Comparison of ENCODE assay signal across 17 mouse cellular contexts in genomic region chr10:83660605-83661004, GRCm38 (mm10). TPM values are rescaled to one million over a fixed set of nuclear protein-coding genes. Genes with fewer than 3 reads are reported as not detected.
DNase-seq lines count a peak whose midpoint lies in the region; ATAC-seq and TF ChIP-seq lines count a peak whose summit lies in the region.
"Had no signal": no experiment of that assay in that cellular context is flagged by ENCODE, and none has a peak within 500 bp of the region (broad histone marks: within the 10 kb centered on the region; RNA-seq: fewer than 3 reads in every experiment).

No protein-coding gene starts in this region.

- DNase-seq in cerebellum, adult 2 months, result no peak
- DNase-seq in cerebellum, adult 18-20 months, result no peak
- no peak for DNase-seq in kidney, adult 2 months
- DNase-seq in lung, adult 2 months, result no peak
- DNase-seq in lung, adult 18-20 months, result no peak
- no peak for DNase-seq in brain, embryonic 14.5 days (ENCODE audit: low read depth)
- no peak for DNase-seq in spleen, adult 12 weeks (ENCODE audit: low spot score)
- DNase-seq: cerebellum, postnatal 14 days; left cerebral cortex, postnatal 4 days; retina, postnatal 1 day had no signal

- no peak for ATAC-seq in kidney, embryonic 14.5 days (ENCODE audit: low FRiP score, low TSS enrichment)
- ATAC-seq: forebrain, embryonic 14.5 days; inflammation-experienced regulatory T-cells, adult 6 months; midbrain, embryonic 13.5 days had no signal

- H3K4me2 ChIP-seq in kidney, embryonic 14.5 days (replicated peaks; ENCODE audit: low read depth, low read length), result no peak overlapping the region
- H3K4me2 ChIP-seq: heart, embryonic 15.5 days; liver, embryonic 15.5 days; midbrain, embryonic 13.5 days had no signal

- H3K27ac ChIP-seq in cerebellum, adult 2 months (ENCODE audit: insufficient read depth, low read length), result no peak overlapping the region
- H3K27ac ChIP-seq in kidney, adult 2 months (ENCODE audit: insufficient read depth, low read depth, low read length), result no peak overlapping the region
- H3K27ac ChIP-seq in kidney, embryonic 14.5 days (ENCODE audit: low read depth, low read length), result no peak overlapping the region
- H3K27ac ChIP-seq: heart, embryonic 15.5 days; liver, embryonic 15.5 days; midbrain, embryonic 13.5 days had no signal

- no peak overlapping the region for H3K4me3 ChIP-seq in cerebellum, adult 2 months (replicated peaks; ENCODE audit: insufficient read depth, low read depth, low read length)
- H3K4me3 ChIP-seq in kidney, adult 2 months (ENCODE audit: insufficient read depth, low read depth, low read length), result no peak overlapping the region
- H3K4me3 ChIP-seq in kidney, embryonic 14.5 days (ENCODE audit: low read length), result no peak overlapping the region
- H3K4me3 ChIP-seq in lung, adult 2 months (replicated peaks; ENCODE audit: extremely low read depth, low read depth, low read length), result no peak overlapping the region
- H3K4me3 ChIP-seq: erythroblast, embryonic 14.5 days; heart, embryonic 15.5 days; liver, embryonic 15.5 days; midbrain, embryonic 13.5 days had no signal

- peak; percentile 24; the same call in 1 of the 2 replicates for TF ChIP-seq CTCF in cerebellum, adult 2 months (IDR thresholded peaks at IDR 0.05; ENCODE audit: borderline replicate concordance, insufficient read depth, low read depth, low read length)
- peak; percentile 24; the same call in 1 of the 2 replicates for TF ChIP-seq CTCF in kidney, adult 2 months (conservative IDR thresholded peaks at IDR 0.05; ENCODE audit: insufficient read depth, insufficient read length, low read depth, low read length)
- TF ChIP-seq CTCF in lung, adult 2 months (IDR thresholded peaks at IDR 0.05; ENCODE audit: insufficient read depth, low read length), result 0 out of 2 replicates have a peak, but pooled peaks have one; percentile 15
- peak; percentile 10; the same call in 1 of the 2 replicates for TF ChIP-seq CTCF in brain, embryonic 14.5 days (IDR thresholded peaks at IDR 0.05; ENCODE audit: borderline replicate concordance, extremely low read depth, insufficient read depth, insufficient read length)

- H3K36me3 ChIP-seq in kidney, adult 2 months (ENCODE audit: control insufficient read depth, insufficient read depth, low read length), result no peaks in the 10 kb centered on the region
- no peaks in the 10 kb centered on the region for H3K36me3 ChIP-seq in kidney, embryonic 14.5 days (ENCODE audit: control insufficient read depth, insufficient read depth, low read length)
- H3K36me3 ChIP-seq: heart, embryonic 15.5 days; liver, embryonic 15.5 days; midbrain, embryonic 13.5 days had no signal

- no peaks in the 10 kb centered on the region for H3K9me3 ChIP-seq in kidney, embryonic 14.5 days (ENCODE audit: control insufficient read depth, low read length)
- H3K9me3 ChIP-seq: heart, embryonic 15.5 days; liver, embryonic 15.5 days; midbrain, embryonic 13.5 days had no signal

- no peak overlapping the region for H3K9ac ChIP-seq in kidney, embryonic 14.5 days (ENCODE audit: low read depth, low read length)
- H3K9ac ChIP-seq: heart, embryonic 15.5 days; liver, embryonic 15.5 days; midbrain, embryonic 13.5 days had no signal

- no peak for TF ChIP-seq POLR2A in cerebellum, adult 2 months (IDR thresholded peaks at IDR 0.05; ENCODE audit: borderline replicate concordance, insufficient read depth, low read length)
- no peak for TF ChIP-seq POLR2A in kidney, adult 2 months (IDR thresholded peaks at IDR 0.05; ENCODE audit: low read depth, low read length)
- no peak for TF ChIP-seq POLR2A in lung, adult 2 months (IDR thresholded peaks at IDR 0.05; ENCODE audit: borderline replicate concordance, extremely low read depth, low read depth, low read length)
- TF ChIP-seq POLR2A in brain, embryonic 14.5 days (IDR thresholded peaks at IDR 0.05; ENCODE audit: borderline replicate concordance, extremely low read depth, insufficient read depth, insufficient read length, poor library complexity, severe bottlenecking), result no peak

- H3K27me3 ChIP-seq in cerebellum, adult 2 months (ENCODE audit: control insufficient read depth, insufficient read depth, low read length), result no peaks in the 10 kb centered on the region
- no peaks in the 10 kb centered on the region for H3K27me3 ChIP-seq in kidney, adult 2 months (replicated peaks; ENCODE audit: control insufficient read depth, insufficient read depth, low read length)
- no peaks in the 10 kb centered on the region for H3K27me3 ChIP-seq in kidney, embryonic 14.5 days (ENCODE audit: control insufficient read depth, insufficient read depth, low read length)
- H3K27me3 ChIP-seq: heart, embryonic 15.5 days; liver, embryonic 15.5 days; midbrain, embryonic 13.5 days had no signal

- WGBS in cerebellum, adult 2 months, result 59% methylated on average over 4 of the region's 4 CpGs
- WGBS in kidney, adult 2 months, result 71% methylated on average over 4 of the region's 4 CpGs
- 71% methylated on average over 4 of the region's 4 CpGs for WGBS in kidney, embryonic 14.5 days
- WGBS in lung, adult 2 months, result 56% methylated on average over 4 of the region's 4 CpGs

- H3K4me1 ChIP-seq in cerebellum, adult 2 months (ENCODE audit: control insufficient read depth, insufficient read depth, low read length), result no peaks in the 10 kb centered on the region
- H3K4me1 ChIP-seq in kidney, adult 2 months (ENCODE audit: control insufficient read depth, insufficient read depth, low read length), result no peaks in the 10 kb centered on the region
- no peaks in the 10 kb centered on the region for H3K4me1 ChIP-seq in kidney, embryonic 14.5 days (ENCODE audit: control insufficient read depth, insufficient read depth, low read length)
- H3K4me1 ChIP-seq in lung, adult 2 months (ENCODE audit: control insufficient read depth, insufficient read depth, low read length), result no peaks in the 10 kb centered on the region
- H3K4me1 ChIP-seq: liver, embryonic 15.5 days; midbrain, embryonic 13.5 days had no signal

RNA-seq across cellular contexts. Expression of gene Appl2, which starts 12.1 kb away (rescaled TPM):
- 307 and 318 TPM in 2 replicates for polyA plus RNA-seq in cerebellum, adult 2 months (2012; rRNA removed)
- 17.7 and 18.7 TPM in 2 replicates for polyA plus RNA-seq in kidney, adult 2 months (2012; rRNA removed)
- polyA plus RNA-seq in kidney, embryonic 14.5 days (2014; fragmentation: Nextera tagmentation; extraction: Ambion mirVana), result 16.8 and 40.2 TPM in 2 replicates
- 34.8 and 39.1 TPM in 2 replicates for polyA plus RNA-seq in lung, adult 2 months (2012; rRNA removed)
- polyA plus RNA-seq in brain, embryonic 14.5 days (2012; rRNA removed), result 16.1 and 36.8 TPM in 2 replicates
